Mouse (Mus musculus): ENCODE measurements around the gene Nell1.

Nell1 gene

DNA sequence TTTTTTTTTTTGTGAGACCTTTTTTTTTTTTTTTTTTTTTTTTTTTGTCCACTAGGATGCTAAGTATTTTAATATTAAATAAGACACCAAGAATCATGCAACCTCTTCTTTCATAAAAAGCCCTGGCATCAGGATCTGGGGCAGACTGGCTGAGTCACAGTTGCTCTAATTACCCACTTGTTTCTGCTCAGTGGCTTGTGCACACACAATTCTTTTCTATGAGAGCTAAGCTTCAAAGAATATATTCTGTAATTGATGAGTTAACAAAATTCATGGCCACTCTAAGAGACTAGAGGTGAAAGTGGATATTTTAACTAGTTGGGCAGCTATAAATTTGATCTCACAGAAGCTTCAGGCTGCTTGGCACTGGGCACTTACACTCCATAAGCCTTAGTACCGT, 873.3 kb downstream of the Nell1 start:
- DNase-seq (ENCODE audit: low read depth, low spot score): no peak

DNA sequence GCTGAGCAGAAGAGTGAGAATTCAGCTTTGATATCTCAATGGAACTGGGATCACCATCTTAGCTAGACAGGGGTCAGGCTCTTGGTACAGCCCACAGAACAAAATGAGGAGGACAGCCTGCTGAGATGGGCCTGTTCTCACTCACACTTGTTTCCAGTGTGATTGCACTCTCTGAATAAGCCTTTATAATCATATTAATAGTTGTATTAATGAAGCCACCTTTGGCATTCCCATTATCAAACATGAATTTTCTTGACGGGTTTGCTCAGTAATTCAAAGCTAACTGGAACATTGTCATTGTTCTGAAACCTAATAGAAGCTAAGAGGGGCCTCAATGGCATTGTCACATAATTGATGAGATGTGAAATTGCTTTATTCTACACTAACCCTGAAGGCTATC, 875.6 kb downstream of the Nell1 start:
- DNase-seq (ENCODE audit: low read depth, low spot score): no peak

DNA sequence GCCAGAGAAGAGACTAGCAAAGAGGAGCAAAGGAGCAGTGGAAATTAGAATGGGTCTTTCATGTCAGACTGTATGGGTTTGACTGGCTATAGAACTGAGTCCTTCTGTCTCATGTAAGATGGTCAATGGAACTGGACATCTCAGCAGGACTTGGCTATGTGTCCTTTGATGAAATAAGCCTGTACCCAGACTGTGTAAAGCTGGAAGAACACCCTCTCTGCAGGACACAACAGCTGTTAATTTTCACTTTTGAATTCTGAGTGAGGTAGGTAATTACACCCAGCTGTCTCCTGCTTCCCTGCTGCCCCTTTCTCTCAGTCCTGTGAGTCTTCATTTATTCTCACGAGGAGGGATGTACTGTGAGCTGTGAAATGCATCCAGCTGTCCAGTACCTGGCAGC, 895.5 kb downstream of the Nell1 start:
- DNase-seq (ENCODE audit: low read depth, low spot score): no peak

DNA sequence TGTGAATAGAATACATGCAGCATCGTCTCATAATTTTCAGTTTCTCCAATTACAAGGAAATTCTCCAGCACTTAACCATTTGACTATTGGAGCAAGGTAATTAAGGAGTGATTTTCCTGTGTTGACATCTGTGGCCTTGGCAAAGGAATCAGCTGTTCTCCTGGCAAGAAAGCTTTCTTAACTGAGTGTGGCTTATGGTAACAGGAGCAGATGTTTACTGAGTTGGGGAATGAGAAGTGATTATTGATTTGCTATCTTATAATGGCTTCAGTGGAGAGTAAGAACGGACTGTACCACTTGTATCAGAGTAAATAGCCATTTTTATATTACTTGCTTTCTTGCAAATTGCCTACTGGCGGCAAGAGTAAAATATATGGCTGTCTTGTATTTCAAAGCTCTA, 913.0 kb downstream of the Nell1 start:
- no peak for DNase-seq (ENCODE audit: low read depth, low spot score)

DNA sequence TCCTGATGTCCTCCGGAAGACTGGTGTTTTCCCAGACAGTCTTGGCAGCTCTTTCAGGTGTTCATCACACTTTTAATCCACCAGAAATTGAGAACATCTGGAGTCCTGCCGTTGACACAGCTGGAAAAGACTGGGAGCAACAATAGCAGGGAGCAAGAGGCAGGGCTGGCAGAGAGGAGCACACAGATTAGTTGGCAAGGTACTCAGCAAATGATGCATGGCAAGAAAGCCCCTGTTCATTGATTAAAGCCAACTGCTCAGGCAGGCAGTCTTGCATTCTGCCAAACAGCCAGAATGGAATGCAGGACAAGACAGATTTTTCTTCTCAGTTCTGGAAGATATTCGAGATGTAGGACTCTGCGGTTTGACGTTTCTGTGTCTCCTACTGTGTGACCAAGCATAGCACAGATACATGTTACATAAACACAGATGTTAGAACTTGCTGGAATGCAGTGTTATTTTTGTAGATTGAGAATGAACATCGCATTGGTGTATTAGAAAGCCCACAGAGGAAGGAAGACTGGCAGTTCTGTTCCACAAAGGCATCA, 925.0 kb downstream of the Nell1 start:
- no peak for DNase-seq (ENCODE audit: low read depth, low spot score)

Measured in ES-CJ7 (cell line).